Mouse (Mus musculus) stomach, embryonic 14.5 days (tissue): ENCODE results near the gene Trappc3. TPM values are rescaled to one million over a fixed set of nuclear protein-coding genes. Genes with fewer than 3 reads are reported as not detected.
A peak's percentile ranks its signal among the peaks of the same experiment; 100 is the strongest.

ENCODE experiments used
- ATAC-seq: fragments of 200-750 bp; cut with Nextera tagmentation; 2 replicates; pipeline ENCODE4 v1.8.0; 2017; ENCODE audit warnings: low read depth, moderate TSS enrichment; ENCODE audit not compliant: insufficient number of reproducible peaks, insufficient read depth, low FRiP score
- H3K27ac ChIP-seq: fragments of 300-500 bp; sonication (generic); 2 replicates; pipeline ENCODE4 v1.5.1; 2014; ENCODE audit warnings: mild to moderate bottlenecking, low read length, moderate library complexity, mixed read lengths
- H3K27me3 ChIP-seq: fragments of 300-500 bp; sonication (generic); 2 replicates; pipeline ENCODE4 v1.6.1; 2014; ENCODE audit warnings: low read length, control low read depth, mixed read lengths; ENCODE audit not compliant: control insufficient read depth, insufficient read depth
- H3K36me3 ChIP-seq: fragments of 300-500 bp; sonication (generic); 2 replicates; pipeline ENCODE4 v1.6.1; 2014; ENCODE audit warnings: mild to moderate bottlenecking, control low read depth, low read length, moderate library complexity, mixed read lengths; ENCODE audit not compliant: control insufficient read depth, insufficient read depth
- H3K4me1 ChIP-seq: fragments of 300-500 bp; sonication (generic); 2 replicates; pipeline ENCODE4 v1.6.1; 2014; ENCODE audit warnings: low read length, control low read depth, mixed read lengths; ENCODE audit not compliant: control insufficient read depth, insufficient read depth
- H3K4me2 ChIP-seq: fragments of 300-500 bp; sonication (generic); replicated peaks from 2 replicates; pipeline ENCODE4 v1.6.1; 2014; ENCODE audit warnings: low read depth, low read length, control low read depth
- H3K4me3 ChIP-seq: fragments of 300-500 bp; sonication (generic); 2 replicates; pipeline ENCODE4 v1.5.1; 2014; ENCODE audit warnings: low read depth, low read length, control low read depth
- H3K9ac ChIP-seq: fragments of 300-500 bp; sonication (generic); replicated peaks from 2 replicates; pipeline ENCODE4 v1.6.1; 2014; ENCODE audit warnings: low read depth, mild to moderate bottlenecking, control low read depth, low read length, moderate library complexity, mixed read lengths
- H3K9me3 ChIP-seq: fragments of 300-500 bp; sonication (generic); 2 replicates; pipeline ENCODE4 v1.6.1; 2016; ENCODE audit warnings: low read depth, low read length, control low read depth; ENCODE audit not compliant: control insufficient read depth
- WGBS: fragments of 180-500 bp; shearing (Covaris S2); extraction: QIAGEN DNeasy Blood & Tissue Kit; methylation state at CpG from one replicate; pipeline ENCODE4 v1.1.7; 2014; 5-methylcytosine and 5-hydroxymethylcytosine counted together
- polyA plus RNA-seq: library from polyadenylated mRNA; unstranded; fragments of >200 nt; fragmentation: Nextera tagmentation; extraction: Ambion mirVana; gene quantifications from 2 replicates; pipeline ENCODE4 v1.2.1, GENCODE M21; 2014

Trappc3 gene
- polyA plus RNA-seq, 1 experiment from 2014 or later, result 14.7 TPM

GRCm38 (mm10) chr4:126319806-126320205 lies 57.7 kb downstream of the Trappc3 start:
- Histone ChIP-seq H3K9ac (no peak overlapping the region), H3K9me3 (no peaks in the 10 kb centered on the region), H3K27ac (no peak overlapping the region), H3K27me3 (no peaks in the 10 kb centered on the region), H3K4me3 (no peak overlapping the region), H3K4me2 (no peak overlapping the region), H3K4me1 (peaks cover 12% of the 10 kb centered on the region; the same call in 1 of the 2 replicates), H3K36me3 (peaks cover 28% of the 10 kb centered on the region)
- ATAC-seq, result no peak
- WGBS, result 90% methylated on average over 6 of the region's 6 CpGs

GRCm38 (mm10) chr4:126321111-126321853 lies 59.2 kb downstream of the Trappc3 start, which contains the start of gene Adprhl2:
Gene Adprhl2 (minus strand): TSS chr4:126321703.
- no peaks in the 10 kb centered on the region for H3K9me3 ChIP-seq
- no peaks in the 10 kb centered on the region for H3K27me3 ChIP-seq
- peaks cover 24% of the 10 kb centered on the region for H3K36me3 ChIP-seq
- ATAC-seq, result peak; percentile 83
- H3K27ac ChIP-seq, result peak within 1 kb of the TSS; percentile 59; the same call in 1 of the 2 replicates
- WGBS, result under 1% methylated on average over 77 of the region's 80 CpGs
- H3K4me3 ChIP-seq, result peak within 1 kb of the TSS; percentile 70
- H3K4me1 ChIP-seq, result peaks cover 16% of the 10 kb centered on the region; the same call in 1 of the 2 replicates
- H3K4me2 ChIP-seq, result peak within 1 kb of the TSS; percentile 84
- H3K9ac ChIP-seq, result peak within 1 kb of the TSS; percentile 75

GRCm38 (mm10) chr4:126321854-126322511 lies 59.9 kb downstream of the Trappc3 start:
- Histone ChIP-seq H3K36me3 (peaks cover 17% of the 10 kb centered on the region), H3K27me3 (no peaks in the 10 kb centered on the region), H3K9ac (no peak overlapping the region), H3K4me2 (peak overlapping the region; percentile 40), H3K9me3 (no peaks in the 10 kb centered on the region), H3K4me3 (peak overlapping the region; percentile 70; the same call in 1 of the 2 replicates), H3K27ac (no peak overlapping the region), H3K4me1 (peaks cover 16% of the 10 kb centered on the region; the same call in 1 of the 2 replicates)
- ATAC-seq, result peak; percentile 9; the same call in 1 of the 2 replicates
- WGBS, result 52% methylated on average over 28 of the region's 28 CpGs

- no peaks in the 10 kb centered on the region for H3K9me3 ChIP-seq
- H3K9ac ChIP-seq, result no peak overlapping the region
- peaks cover 16% of the 10 kb centered on the region; the same call in 1 of the 2 replicates for H3K4me1 ChIP-seq
- peaks cover 11% of the 10 kb centered on the region for H3K36me3 ChIP-seq
- no peak overlapping the region for H3K4me3 ChIP-seq
- ATAC-seq, result no peak
- WGBS, result 93% methylated on average over 13 of the region's 13 CpGs
- H3K27ac ChIP-seq, result no peak overlapping the region
- H3K27me3 ChIP-seq, result no peaks in the 10 kb centered on the region
- H3K4me2 ChIP-seq, result no peak overlapping the region
Measured at GRCm38 (mm10) chr4:126322646-126323045, 60.5 kb downstream of the Trappc3 start.

- 24% methylated on average over 13 of the region's 13 CpGs for WGBS
- H3K9ac ChIP-seq, result no peak overlapping the region
- no peaks in the 10 kb centered on the region for H3K9me3 ChIP-seq
- no peak for ATAC-seq
- peak overlapping the region; percentile 33 for H3K4me2 ChIP-seq
- no peaks in the 10 kb centered on the region for H3K27me3 ChIP-seq
- no peak overlapping the region for H3K4me3 ChIP-seq
- peaks cover 16% of the 10 kb centered on the region; the same call in 1 of the 2 replicates for H3K4me1 ChIP-seq
- peak overlapping the region; percentile 28; the same call in 1 of the 2 replicates for H3K27ac ChIP-seq
- H3K36me3 ChIP-seq, result no peaks in the 10 kb centered on the region
Measured at GRCm38 (mm10) chr4:126324861-126325260, 62.7 kb downstream of the Trappc3 start.

GRCm38 (mm10) chr4:126325281-126325861 lies 63.2 kb downstream of the Trappc3 start, which contains the start of gene Tekt2:
Gene Tekt2 (minus strand): TSS chr4:126325688.
- Histone ChIP-seq H3K9ac (no peak within 1 kb of the TSS), H3K4me2 (peak within 1 kb of the TSS; percentile 33), H3K9me3 (no peaks in the 10 kb centered on the region), H3K36me3 (no peaks in the 10 kb centered on the region), H3K27ac (peak within 1 kb of the TSS; percentile 28; the same call in 1 of the 2 replicates), H3K27me3 (no peaks in the 10 kb centered on the region), H3K4me3 (peak within 1 kb of the TSS; percentile 18; the same call in 1 of the 2 replicates), H3K4me1 (peaks cover 14% of the 10 kb centered on the region; the same call in 1 of the 2 replicates)
- WGBS, result 11% methylated on average over 23 of the region's 23 CpGs
- peak; percentile 47 for ATAC-seq

Other genes starting within 250 kb of the Trappc3 start
- 0.45 and 1.1 TPM in 2 replicates for gene Csf3r, start 237.8 kb upstream of the Trappc3 start, polyA plus RNA-seq
- 137 and 148 TPM in 2 replicates for gene Mrps15, start 215.4 kb upstream of the Trappc3 start, polyA plus RNA-seq
- 13.3 and 16.0 TPM in 2 replicates for gene Oscp1, start 203.8 kb upstream of the Trappc3 start, polyA plus RNA-seq
- 57.5 and 58.4 TPM in 2 replicates for gene Lsm10, start 165.7 kb upstream of the Trappc3 start, polyA plus RNA-seq
- 20.0 and 23.6 TPM in 2 replicates for gene Stk40, start 158.4 kb upstream of the Trappc3 start, polyA plus RNA-seq
- 70.2 and 76.5 TPM in 2 replicates for gene Eva1b, start 114.6 kb upstream of the Trappc3 start, polyA plus RNA-seq
- gene Sh3d21, start 98.8 kb upstream of the Trappc3 start, polyA plus RNA-seq, result 7.4 and 8.7 TPM in 2 replicates
- gene Thrap3, start 59.6 kb upstream of the Trappc3 start, polyA plus RNA-seq, result 258 and 268 TPM in 2 replicates
- gene Map7d1, start 6.0 kb upstream of the Trappc3 start, polyA plus RNA-seq, result 37.2 and 38.7 TPM in 2 replicates
- 10.2 and 10.8 TPM in 2 replicates for gene Col8a2, start 24.5 kb downstream of the Trappc3 start, polyA plus RNA-seq
- 48.5 and 50.4 TPM in 2 replicates for gene Adprhl2, start 59.4 kb downstream of the Trappc3 start, polyA plus RNA-seq
- gene Tekt2, start 63.4 kb downstream of the Trappc3 start, polyA plus RNA-seq, result 9.4 and 11.9 TPM in 2 replicates
- 17.4 and 18.7 TPM in 2 replicates for gene Ago3, start 167.2 kb downstream of the Trappc3 start, polyA plus RNA-seq
- gene Ago1, start 206.3 kb downstream of the Trappc3 start, polyA plus RNA-seq, result 13.3 and 13.8 TPM in 2 replicates